Mouse (Mus musculus): ENCODE data around the gene Fcnb. TPM values are rescaled to one million over a fixed set of nuclear protein-coding genes. Genes with fewer than 3 reads are reported as not detected.

The Fcnb gene
- total and polyA plus RNA-seq, 2 experiments from 2014 or later, result not detected

GRCm38 (mm10) chr2:28100796-28101483 is 16.3 kb upstream of the Fcnb start:
- Histone ChIP-seq H3K27ac (ENCODE audit: low read depth, low read length) (no peak overlapping the region), H3K4me3 (ENCODE audit: low read depth, low read length) (no peak overlapping the region), H3K9ac (no peak overlapping the region), H3K27me3 (ENCODE audit: insufficient read depth, low read length) (no peaks in the 10 kb centered on the region), H3K36me3 (ENCODE audit: insufficient read depth) (no peaks in the 10 kb centered on the region), H3K9me3 (ENCODE audit: low read length) (no peaks in the 10 kb centered on the region), H3K4me1 (ENCODE audit: insufficient read depth) (peaks cover 17% of the 10 kb centered on the region), H3K4me2 (ENCODE audit: low read depth) (no peak overlapping the region)
- 89% methylated on average over 9 of the region's 9 CpGs for WGBS
- DNase-seq, result no peak
- no peak for ATAC-seq
- no peak for TF ChIP-seq CTCF (IDR thresholded peaks at IDR 0.05; ENCODE audit: low read depth)

GRCm38 (mm10) chr2:28098547-28099505 is 14.1 kb upstream of the Fcnb start:
- H3K27ac ChIP-seq (ENCODE audit: low read depth, low read length), result peak overlapping the region; percentile 66
- peak overlapping the region; percentile 43 for H3K4me2 ChIP-seq (ENCODE audit: low read depth)
- TF ChIP-seq CTCF (IDR thresholded peaks at IDR 0.05; ENCODE audit: low read depth), result no peak
- H3K27me3 ChIP-seq (ENCODE audit: insufficient read depth, low read length), result no peaks in the 10 kb centered on the region
- no peaks in the 10 kb centered on the region for H3K36me3 ChIP-seq (ENCODE audit: insufficient read depth)
- H3K4me3 ChIP-seq (ENCODE audit: low read depth, low read length), result peak overlapping the region; percentile 13; the same call in 1 of the 2 replicates
- peak; percentile 75 for DNase-seq
- H3K9ac ChIP-seq, result peak overlapping the region; percentile 37
- ATAC-seq, result peak; percentile 80
- WGBS, result 2% methylated on average over 24 of the region's 24 CpGs
- H3K4me1 ChIP-seq (ENCODE audit: insufficient read depth), result peaks cover 17% of the 10 kb centered on the region
- no peaks in the 10 kb centered on the region for H3K9me3 ChIP-seq (ENCODE audit: low read length)

GRCm38 (mm10) chr2:28096751-28097309 is 12.1 kb upstream of the Fcnb start:
- no peaks in the 10 kb centered on the region for H3K36me3 ChIP-seq (ENCODE audit: insufficient read depth)
- no peaks in the 10 kb centered on the region for H3K9me3 ChIP-seq (ENCODE audit: low read length)
- H3K9ac ChIP-seq, result no peak overlapping the region
- peaks cover 17% of the 10 kb centered on the region for H3K4me1 ChIP-seq (ENCODE audit: insufficient read depth)
- H3K27me3 ChIP-seq (ENCODE audit: insufficient read depth, low read length), result no peaks in the 10 kb centered on the region
- no peak for TF ChIP-seq CTCF (IDR thresholded peaks at IDR 0.05; ENCODE audit: low read depth)
- H3K27ac ChIP-seq (ENCODE audit: low read depth, low read length), result no peak overlapping the region
- 92% methylated on average over 6 of the region's 6 CpGs for WGBS
- no peak for DNase-seq
- no peak for ATAC-seq
- H3K4me2 ChIP-seq (ENCODE audit: low read depth), result no peak overlapping the region
- H3K4me3 ChIP-seq (ENCODE audit: low read depth, low read length), result no peak overlapping the region

- no peak overlapping the region for H3K9ac ChIP-seq
- no peak for TF ChIP-seq CTCF (IDR thresholded peaks at IDR 0.05; ENCODE audit: low read depth)
- H3K27ac ChIP-seq (ENCODE audit: low read depth, low read length), result no peak overlapping the region
- no peak overlapping the region for H3K4me3 ChIP-seq (ENCODE audit: low read depth, low read length)
- no peaks in the 10 kb centered on the region for H3K36me3 ChIP-seq (ENCODE audit: insufficient read depth)
- no peaks in the 10 kb centered on the region for H3K27me3 ChIP-seq (ENCODE audit: insufficient read depth, low read length)
- no peaks in the 10 kb centered on the region for H3K4me1 ChIP-seq (ENCODE audit: insufficient read depth)
- H3K4me2 ChIP-seq (ENCODE audit: low read depth), result no peak overlapping the region
- H3K9me3 ChIP-seq (ENCODE audit: low read length), result no peaks in the 10 kb centered on the region
- no peak for DNase-seq
- ATAC-seq, result no peak
- WGBS, result 89% methylated on average over 8 of the region's 8 CpGs
These were observed 7.4 kb upstream of the Fcnb start for GRCm38 (mm10) chr2:28092099-28092498.

GRCm38 (mm10) chr2:28091042-28091441 is 6.4 kb upstream of the Fcnb start:
- H3K4me1 ChIP-seq (ENCODE audit: insufficient read depth), result no peaks in the 10 kb centered on the region
- ATAC-seq (no peak), DNase-seq (peak; percentile 11)
- H3K9ac ChIP-seq, result no peak overlapping the region
- H3K27me3 ChIP-seq (ENCODE audit: insufficient read depth, low read length), result no peaks in the 10 kb centered on the region
- WGBS, result 62% methylated on average over 6 of the region's 6 CpGs
- no peak overlapping the region for H3K4me3 ChIP-seq (ENCODE audit: low read depth, low read length)
- H3K9me3 ChIP-seq (ENCODE audit: low read length), result no peaks in the 10 kb centered on the region
- no peaks in the 10 kb centered on the region for H3K36me3 ChIP-seq (ENCODE audit: insufficient read depth)
- no peak overlapping the region for H3K27ac ChIP-seq (ENCODE audit: low read depth, low read length)
- H3K4me2 ChIP-seq (ENCODE audit: low read depth), result no peak overlapping the region
- no peak for TF ChIP-seq CTCF (IDR thresholded peaks at IDR 0.05; ENCODE audit: low read depth)

- Histone ChIP-seq H3K4me1 (ENCODE audit: insufficient read depth) (no peaks in the 10 kb centered on the region), H3K27ac (ENCODE audit: low read depth, low read length) (no peak overlapping the region)
- no peak for ATAC-seq
These were observed 5.8 kb upstream of the Fcnb start for GRCm38 (mm10) chr2:28090299-28091008.

More at GRCm38 (mm10) chr2:28090299-28091008, 5.8 kb upstream of the Fcnb start:
- Histone ChIP-seq H3K4me2 (ENCODE audit: low read depth) (no peak overlapping the region), H3K9ac (no peak overlapping the region), H3K36me3 (ENCODE audit: insufficient read depth) (no peaks in the 10 kb centered on the region), H3K9me3 (ENCODE audit: low read length) (no peaks in the 10 kb centered on the region), H3K27me3 (ENCODE audit: insufficient read depth, low read length) (no peaks in the 10 kb centered on the region), H3K4me3 (ENCODE audit: low read depth, low read length) (no peak overlapping the region)
- WGBS, result 67% methylated on average over 7 of the region's 7 CpGs
- DNase-seq, result no peak
- TF ChIP-seq CTCF (IDR thresholded peaks at IDR 0.05; ENCODE audit: low read depth), result no peak
